Mouse (Mus musculus): ENCODE data around the gene Slc51a. TPM values are rescaled to one million over a fixed set of nuclear protein-coding genes. Genes with fewer than 3 reads are reported as not detected.

Gene Slc51a
- total RNA-seq, 2 experiments from 2014 or later: 3.4 to 4.2 TPM

DNA sequence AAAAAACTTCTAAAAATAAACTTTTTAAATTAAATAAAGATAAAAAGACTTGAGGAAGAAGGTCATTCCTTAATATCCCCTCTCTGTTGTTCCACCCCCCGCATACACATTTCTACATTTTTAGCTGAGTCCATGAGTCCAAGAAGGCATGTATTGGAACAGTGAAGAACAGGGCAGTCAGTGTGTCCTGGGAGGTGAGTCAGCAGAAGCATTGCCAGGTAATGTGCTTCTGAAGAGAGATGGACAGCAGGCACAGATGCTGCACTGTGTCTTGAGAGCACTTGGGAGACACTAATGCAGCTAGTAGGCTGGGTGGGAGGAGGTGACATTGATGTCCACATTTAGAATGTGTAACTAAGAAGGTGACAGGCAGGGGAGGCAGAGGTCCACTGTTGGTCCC is 50.4 kb downstream of the Slc51a start:
- no peak for DNase-seq
- intact Hi-C loops (cut with DNase I): no loop called here

GRCm38 (mm10) chr16:32436657-32437056 is 51.0 kb downstream of the Slc51a start:
- no peak for DNase-seq
- intact Hi-C loops (cut with DNase I): no loop called here

GRCm38 (mm10) chr16:32434691-32435090 is 53.0 kb downstream of the Slc51a start:
- intact Hi-C loops (cut with DNase I): loop anchor here (5.0 kb wide), 1 partner anchor 102 kb away; the partner anchor contains the start of gene Ubxn7
- no peak for DNase-seq

DNA sequence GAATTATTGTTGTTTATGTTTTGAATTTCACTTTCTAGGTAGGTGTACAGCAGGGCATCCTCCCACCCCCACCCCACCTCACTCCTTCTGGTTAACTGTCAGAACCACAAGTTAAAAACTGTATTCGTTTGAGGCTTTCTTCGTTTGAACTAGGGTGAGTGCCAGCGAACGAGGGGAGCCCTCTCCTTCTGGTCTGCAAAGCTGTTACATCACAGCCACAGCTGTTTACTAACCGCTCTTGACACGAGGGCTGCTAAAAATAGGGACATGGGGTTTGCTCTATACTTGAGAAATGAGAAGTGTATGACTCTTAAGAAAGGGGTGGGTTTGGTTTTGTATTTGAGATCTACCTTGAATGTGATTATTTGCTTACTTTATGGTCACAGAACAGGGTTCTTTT is 53.6 kb downstream of the Slc51a start:
- DNase-seq: peak; percentile 59 to 61
- intact Hi-C loops (cut with DNase I): loop anchor here (5.0 kb wide), 1 partner anchor 102 kb away; the partner anchor contains the start of gene Ubxn7

- DNase-seq: no peak
- intact Hi-C loops (cut with DNase I): loop anchor here (5.0 kb wide), 1 partner anchor 101 kb away; the partner anchor contains the start of gene Ubxn7
Observed at GRCm38 (mm10) chr16:32433138-32433537, 54.5 kb downstream of the Slc51a start.

DNA sequence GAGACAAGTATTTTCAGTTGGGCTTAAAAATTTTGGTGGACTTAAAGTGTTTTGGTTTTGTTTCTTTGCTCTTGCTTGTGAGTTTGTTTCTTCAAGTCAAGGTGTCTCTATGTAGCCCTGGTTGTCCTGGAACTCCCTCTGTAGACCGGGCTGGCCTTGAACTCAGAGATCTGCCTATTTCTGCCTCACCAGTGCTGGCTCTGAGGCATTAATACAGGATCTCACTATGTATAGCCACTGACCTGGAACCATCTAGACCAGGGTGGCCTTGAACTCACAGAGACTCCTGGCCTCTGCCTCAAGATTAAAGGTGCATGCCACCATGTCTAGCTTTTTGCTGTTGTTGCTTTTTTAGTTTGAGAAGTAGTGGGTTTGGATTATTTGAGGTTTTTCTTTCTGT is 55.8 kb downstream of the Slc51a start:
- intact Hi-C loops (cut with DNase I): loop anchor here (2.0 to 5.0 kb wide), 2 partner anchors 27 to 100 kb away; partner anchors contain the start of gene Ubxn7
- DNase-seq: no peak

- intact Hi-C loops (cut with DNase I): loop anchor here (2.0 to 5.0 kb wide), 2 partner anchors 28 to 99 kb away; partner anchors contain the start of gene Ubxn7
- DNase-seq: no peak
Observed at GRCm38 (mm10) chr16:32431047-32431591, 56.6 kb downstream of the Slc51a start.

GRCm38 (mm10) chr16:32430474-32431046 is 57.1 kb downstream of the Slc51a start, which contains the start of gene Pcyt1a:
TSS of gene Pcyt1a (plus strand) at chr16:32430921.
- peak; percentile 93 for DNase-seq
- intact Hi-C loops (cut with DNase I): loop anchor here (2.0 to 5.0 kb wide), 2 partner anchors 28 to 98 kb away; partner anchors contain the start of gene Ubxn7

GRCm38 (mm10) chr16:32427506-32427905 is 60.2 kb downstream of the Slc51a start:
- intact Hi-C loops (cut with DNase I): no loop called here

More at GRCm38 (mm10) chr16:32427506-32427905, 60.2 kb downstream of the Slc51a start:
- DNase-seq: no peak

Other genes starting within 250 kb of the Slc51a start
- gene Fbxo45, start 240.7 kb downstream of the Slc51a start, total RNA-seq (2021): 10 to 100 TPM; 15.5 to 16.3 TPM
- gene Wdr53, start 240.7 kb downstream of the Slc51a start, total RNA-seq (2021): 1 to 10 TPM; 6.8 to 6.9 TPM
- gene Smco1, start 216.4 kb downstream of the Slc51a start, total RNA-seq (2021): 1 to 10 TPM; 7.9 to 9.6 TPM
- 10 to 100 TPM; 16.1 to 18.5 TPM for gene Rnf168, start 210.4 kb downstream of the Slc51a start, total RNA-seq (2021)
- 10 to 100 TPM; 34.0 to 35.4 TPM for gene Ubxn7, start 155.6 kb downstream of the Slc51a start, total RNA-seq (2021)
- gene Tm4sf19, start 87.4 kb downstream of the Slc51a start, total RNA-seq (2021): not detected
- gene Tctex1d2, start 68.2 kb downstream of the Slc51a start, total RNA-seq (2021): 1 to 10 TPM; 5.5 to 5.6 TPM
- 100 to 1,000 TPM in 1 of 2 experiments, 10 to 100 TPM in 1; 98.6 to 107 TPM for gene Pcyt1a, start 57.0 kb downstream of the Slc51a start, total RNA-seq (2021)
- gene Zdhhc19, start 8.4 kb upstream of the Slc51a start, total RNA-seq (2021): not detected
- gene Tfrc, start 121.0 kb upstream of the Slc51a start, total RNA-seq (2021): 100 to 1,000 TPM; 180 to 317 TPM
- gene Tnk2, start 156.0 kb upstream of the Slc51a start, total RNA-seq (2021): 10 to 100 TPM; 39.0 to 41.3 TPM
- under 1 TPM; 0.10 to 0.17 TPM for gene Muc4, start 248.0 kb upstream of the Slc51a start, total RNA-seq (2021)